Mouse (Mus musculus) kidney, postnatal 0 days (tissue): ENCODE results near the gene Phgr1. TPM values are rescaled to one million over a fixed set of nuclear protein-coding genes. Genes with fewer than 3 reads are reported as not detected.

ENCODE experiments used
- ATAC-seq: fragments of 200-750 bp; cut with Nextera tagmentation; replicated peaks from 2 replicates; pipeline ENCODE4 v1.8.0; 2017; ENCODE audit warnings: low read depth, moderate number of reproducible peaks, moderate TSS enrichment, moderate library complexity; ENCODE audit not compliant: low FRiP score
- DNase-seq: peaks from one replicate; pipeline ENCODE4 v3.0.0-alpha.2; 2016; ENCODE audit warnings: low spot score
- H3K27ac ChIP-seq: fragments of 300-500 bp; sonication (generic); 2 replicates; pipeline ENCODE4 v1.5.1; 2014; ENCODE audit warnings: mild to moderate bottlenecking
- H3K27me3 ChIP-seq: fragments of 300-500 bp; sonication (generic); 2 replicates; pipeline ENCODE4 v1.6.1; 2014; ENCODE audit warnings: low read length, mixed read lengths; ENCODE audit not compliant: insufficient read depth
- H3K36me3 ChIP-seq: fragments of 300-500 bp; sonication (generic); 2 replicates; pipeline ENCODE4 v1.6.1; 2014; ENCODE audit warnings: low read length, mixed read lengths; ENCODE audit not compliant: insufficient read depth
- H3K4me1 ChIP-seq: fragments of 300-500 bp; sonication (generic); replicated peaks from 2 replicates; pipeline ENCODE4 v1.6.1; 2014; ENCODE audit warnings: antibody characterized with exemption, low read length, mixed read lengths; ENCODE audit not compliant: insufficient read depth
- H3K4me2 ChIP-seq: fragments of 300-500 bp; sonication (generic); 2 replicates; pipeline ENCODE4 v1.6.1; 2014; ENCODE audit warnings: mild to moderate bottlenecking, low read length, moderate library complexity, mixed read lengths
- H3K4me3 ChIP-seq: fragments of 300-500 bp; sonication (generic); replicated peaks from 2 replicates; pipeline ENCODE4 v1.5.1; 2014; ENCODE audit warnings: low read depth, low read length
- H3K9ac ChIP-seq: fragments of 300-500 bp; sonication (generic); 2 replicates; pipeline ENCODE4 v1.6.1; 2014; ENCODE audit warnings: low read depth, low read length
- H3K9me3 ChIP-seq: fragments of 300-500 bp; sonication (generic); replicated peaks from 2 replicates; pipeline ENCODE4 v1.6.1; 2016; ENCODE audit warnings: low read length, inconsistent platforms, mixed read lengths
- CTCF ChIP-seq: IDR thresholded peaks from 2 replicates; pipeline ENCODE4 v1.5.1; 2016; ENCODE audit warnings: antibody characterized with exemption, low read depth, mild to moderate bottlenecking, moderate library complexity
- WGBS: fragments of 180-500 bp; shearing (Covaris S2); extraction: QIAGEN DNeasy Blood & Tissue Kit; methylation state at CpG from one replicate; pipeline ENCODE4 v1.1.7; 2014; 5-methylcytosine and 5-hydroxymethylcytosine counted together
- polyA plus RNA-seq: library from polyadenylated mRNA; unstranded; fragments of >200 nt; fragmentation: Nextera tagmentation; extraction: Ambion mirVana; gene quantifications from 2 replicates; pipeline ENCODE4 v1.2.1, GENCODE M21; 2015

Gene Phgr1
- polyA plus RNA-seq, 1 experiment from 2014 or later = not detected

DNA sequence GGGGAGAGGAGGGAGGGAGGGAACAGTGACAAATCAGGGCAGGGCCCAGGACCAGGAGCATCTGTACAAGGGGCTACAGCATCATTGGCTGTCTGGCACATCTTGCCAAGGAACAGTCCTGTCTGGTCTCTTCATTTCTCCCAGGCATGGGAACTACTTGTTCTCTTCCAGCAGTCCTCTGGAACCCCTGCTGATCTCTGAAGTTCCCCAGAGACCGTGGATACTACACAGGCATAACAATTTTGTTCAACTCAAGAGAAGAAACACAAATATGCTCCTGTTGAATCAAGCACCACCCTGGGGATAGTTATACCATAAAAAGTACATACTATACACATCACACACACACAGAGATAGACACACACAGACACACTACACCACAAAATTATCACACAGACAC, 8.5 kb downstream of the Phgr1 start:
- H3K9ac ChIP-seq = no peak overlapping the region
- no peaks in the 10 kb centered on the region for H3K27me3 ChIP-seq
- no peak for DNase-seq
- H3K36me3 ChIP-seq = no peaks in the 10 kb centered on the region
- ATAC-seq = no peak
- TF ChIP-seq CTCF = no peak
- no peaks in the 10 kb centered on the region for H3K9me3 ChIP-seq
- no peak overlapping the region for H3K27ac ChIP-seq
- 62% methylated on average over 1 of the region's 1 CpGs for WGBS
- H3K4me3 ChIP-seq = no peak overlapping the region
- no peak overlapping the region for H3K4me2 ChIP-seq
- H3K4me1 ChIP-seq = 0 out of 2 replicates have a peak, but pooled peaks cover 3% of the 10 kb centered on the region

- DNase-seq (no peak), ATAC-seq (no peak)
- H3K4me2 ChIP-seq = no peak overlapping the region
- H3K4me3 ChIP-seq = no peak overlapping the region
- no peaks in the 10 kb centered on the region for H3K36me3 ChIP-seq
- no peak overlapping the region for H3K27ac ChIP-seq
- 0 out of 2 replicates have a peak, but pooled peaks cover 3% of the 10 kb centered on the region for H3K4me1 ChIP-seq
- no peaks in the 10 kb centered on the region for H3K27me3 ChIP-seq
- TF ChIP-seq CTCF = no peak
- 62% methylated on average over 4 of the region's 4 CpGs for WGBS
- H3K9ac ChIP-seq = no peak overlapping the region
- H3K9me3 ChIP-seq = no peaks in the 10 kb centered on the region
Observed at GRCm38 (mm10) chr2:118782303-118782702, 9.7 kb downstream of the Phgr1 start.

GRCm38 (mm10) chr2:118783093-118783492, 10.5 kb downstream of the Phgr1 start:
- DNase-seq = no peak

DNA sequence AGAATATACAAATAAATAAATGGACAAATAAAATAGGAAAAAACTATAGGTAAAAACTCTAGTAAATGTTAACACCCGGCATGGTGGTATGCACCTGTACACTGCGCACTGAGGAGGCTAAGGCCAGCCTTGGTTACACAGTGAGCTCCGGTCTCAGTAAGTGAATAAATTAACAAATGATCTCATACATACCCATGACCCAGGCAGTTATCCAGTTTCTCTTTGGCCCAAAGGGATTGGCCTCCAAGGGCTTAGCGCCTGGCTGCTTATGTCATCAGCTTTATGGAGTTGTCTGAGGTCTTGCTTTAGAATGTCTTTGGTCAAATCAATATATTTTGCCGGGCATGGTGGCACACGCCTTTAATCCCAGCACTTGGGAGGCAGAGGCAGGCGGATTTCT, 11.1 kb downstream of the Phgr1 start:
- no peak overlapping the region for H3K4me2 ChIP-seq
- no peak for ATAC-seq
- no peak for DNase-seq
- no peak overlapping the region for H3K4me3 ChIP-seq
- H3K9ac ChIP-seq = no peak overlapping the region
- H3K27ac ChIP-seq = no peak overlapping the region
- TF ChIP-seq CTCF = no peak
- H3K4me1 ChIP-seq = 0 out of 2 replicates have a peak, but pooled peaks cover 3% of the 10 kb centered on the region
- H3K36me3 ChIP-seq = no peaks in the 10 kb centered on the region
- 90% methylated on average over 7 of the region's 7 CpGs for WGBS
- H3K9me3 ChIP-seq = no peaks in the 10 kb centered on the region
- H3K27me3 ChIP-seq = no peaks in the 10 kb centered on the region

More at GRCm38 (mm10) chr2:118783093-118783492, 10.5 kb downstream of the Phgr1 start:
- no peak for TF ChIP-seq CTCF
- H3K4me1 ChIP-seq = 0 out of 2 replicates have a peak, but pooled peaks cover 3% of the 10 kb centered on the region
- no peak overlapping the region for H3K27ac ChIP-seq
- no peak overlapping the region for H3K4me2 ChIP-seq
- H3K9ac ChIP-seq = no peak overlapping the region
- H3K27me3 ChIP-seq = no peaks in the 10 kb centered on the region
- no peaks in the 10 kb centered on the region for H3K36me3 ChIP-seq
- WGBS = 56% methylated on average over 5 of the region's 5 CpGs
- no peak overlapping the region for H3K4me3 ChIP-seq
- no peak for ATAC-seq
- no peaks in the 10 kb centered on the region for H3K9me3 ChIP-seq

GRCm38 (mm10) chr2:118786525-118786924, 14.0 kb downstream of the Phgr1 start:
- Histone ChIP-seq H3K27ac (no peak overlapping the region), H3K4me3 (no peak overlapping the region), H3K9ac (no peak overlapping the region), H3K36me3 (no peaks in the 10 kb centered on the region), H3K27me3 (no peaks in the 10 kb centered on the region), H3K4me2 (no peak overlapping the region), H3K4me1 (no peaks in the 10 kb centered on the region), H3K9me3 (no peaks in the 10 kb centered on the region)
- 82% methylated on average over 5 of the region's 5 CpGs for WGBS
- DNase-seq = no peak
- ATAC-seq = no peak
- TF ChIP-seq CTCF = no peak

DNA sequence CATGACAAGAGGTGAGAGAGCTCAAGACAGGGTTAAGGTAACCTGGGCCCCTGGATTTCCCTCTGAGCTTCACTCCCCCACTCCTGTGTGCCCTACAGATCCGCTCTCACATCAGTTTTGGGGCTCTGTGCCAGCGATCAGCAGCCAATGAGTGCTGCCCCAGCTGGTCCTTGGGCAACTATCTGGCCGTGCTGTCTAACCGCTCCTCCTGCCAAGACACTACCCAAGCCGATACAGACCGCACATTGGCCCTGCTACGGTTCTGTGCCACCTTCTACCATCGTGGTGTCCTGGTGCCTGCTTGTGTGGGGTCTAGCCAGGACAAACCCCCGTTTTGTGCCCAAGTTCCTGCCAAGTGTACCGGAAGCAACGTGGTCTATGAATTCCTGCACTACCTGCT, 16.9 kb downstream of the Phgr1 start:
- no peak overlapping the region for H3K4me2 ChIP-seq
- ATAC-seq (no peak), DNase-seq (no peak)
- H3K36me3 ChIP-seq = no peaks in the 10 kb centered on the region
- no peak overlapping the region for H3K9ac ChIP-seq
- H3K27ac ChIP-seq = no peak overlapping the region
- TF ChIP-seq CTCF = no peak
- H3K27me3 ChIP-seq = no peaks in the 10 kb centered on the region
- H3K4me3 ChIP-seq = no peak overlapping the region
- H3K9me3 ChIP-seq = no peaks in the 10 kb centered on the region
- WGBS = 90% methylated on average over 11 of the region's 11 CpGs
- no peaks in the 10 kb centered on the region for H3K4me1 ChIP-seq

DNA sequence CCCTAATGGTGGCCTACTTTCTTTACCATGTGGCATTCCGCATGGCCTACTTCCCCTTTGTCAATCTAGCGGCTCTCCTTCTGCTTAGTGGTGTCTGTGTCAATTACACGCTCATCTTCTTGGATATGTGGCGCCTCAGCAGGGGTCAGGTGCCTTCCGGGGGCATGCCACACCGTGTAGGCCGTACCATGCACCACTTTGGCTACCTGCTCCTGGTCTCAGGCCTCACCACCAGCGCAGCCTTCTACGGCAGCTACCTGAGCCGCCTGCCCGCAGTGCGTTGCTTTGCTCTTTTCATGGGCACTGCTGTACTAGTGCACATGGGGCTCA, 17.6 kb downstream of the Phgr1 start:
- H3K27me3 ChIP-seq = no peaks in the 10 kb centered on the region
- H3K4me1 ChIP-seq = no peaks in the 10 kb centered on the region
- peak overlapping the region; percentile 38 for H3K4me2 ChIP-seq
- TF ChIP-seq CTCF = no peak
- no peak overlapping the region for H3K9ac ChIP-seq
- H3K27ac ChIP-seq = no peak overlapping the region
- no peaks in the 10 kb centered on the region for H3K9me3 ChIP-seq
- no peaks in the 10 kb centered on the region for H3K36me3 ChIP-seq
- WGBS = 59% methylated on average over 12 of the region's 12 CpGs
- ATAC-seq (0 out of 2 replicates have a peak, but pooled peaks have one; percentile 66), DNase-seq (no peak)
- H3K4me3 ChIP-seq = no peak overlapping the region
